Mouse (Mus musculus): Measurements from ENCODE around the gene Lrrc8c. TPM values are rescaled to one million over a fixed set of nuclear protein-coding genes. Genes with fewer than 3 reads are reported as not detected.

Gene Lrrc8c
- polyA plus RNA-seq, 1 experiment from 2014 or later, result 6.9 TPM

- 95% methylated on average over 4 of the region's 4 CpGs for WGBS (ENCODE audit: missing documents)
- Histone ChIP-seq H3K27ac (no peak overlapping the region), H3K36me3 (ENCODE audit: inconsistent target) (no peaks in the 10 kb centered on the region), H3K4me3 (ENCODE audit: inconsistent target) (no peak overlapping the region), H3K79me2 (ENCODE audit: inconsistent target) (no peaks in the 10 kb centered on the region)
Measured at GRCm38 (mm10) chr5:105585929-105586328, 66.7 kb downstream of the Lrrc8c start.

- no peak overlapping the region for H3K4me3 ChIP-seq (ENCODE audit: inconsistent target)
- no peak overlapping the region for H3K27ac ChIP-seq
- H3K36me3 ChIP-seq (ENCODE audit: inconsistent target), result no peaks in the 10 kb centered on the region
- WGBS (ENCODE audit: missing documents), result 34% methylated on average over 5 of the region's 5 CpGs
- no peaks in the 10 kb centered on the region for H3K79me2 ChIP-seq (ENCODE audit: inconsistent target)
Measured at GRCm38 (mm10) chr5:105586655-105587054, 67.5 kb downstream of the Lrrc8c start.

GRCm38 (mm10) chr5:105587471-105587870, 68.3 kb downstream of the Lrrc8c start:
- Histone ChIP-seq H3K4me3 (ENCODE audit: inconsistent target) (no peak overlapping the region), H3K36me3 (ENCODE audit: inconsistent target) (no peaks in the 10 kb centered on the region), H3K27ac (no peak overlapping the region), H3K79me2 (ENCODE audit: inconsistent target) (no peaks in the 10 kb centered on the region)
- WGBS (ENCODE audit: missing documents), result 90% methylated on average over 6 of the region's 6 CpGs

GRCm38 (mm10) chr5:105588683-105589082, 69.5 kb downstream of the Lrrc8c start:
- Histone ChIP-seq H3K4me3 (ENCODE audit: inconsistent target) (no peak overlapping the region), H3K79me2 (ENCODE audit: inconsistent target) (no peaks in the 10 kb centered on the region), H3K36me3 (ENCODE audit: inconsistent target) (no peaks in the 10 kb centered on the region), H3K27ac (no peak overlapping the region)
- WGBS (ENCODE audit: missing documents), result 87% methylated on average over 4 of the region's 4 CpGs

- WGBS (ENCODE audit: missing documents), result 46% methylated on average over 3 of the region's 3 CpGs
- no peaks in the 10 kb centered on the region for H3K36me3 ChIP-seq (ENCODE audit: inconsistent target)
Measured at GRCm38 (mm10) chr5:105589119-105589518, 69.9 kb downstream of the Lrrc8c start.

GRCm38 (mm10) chr5:105592396-105592795, 73.2 kb downstream of the Lrrc8c start:
- 96% methylated on average over 4 of the region's 4 CpGs for WGBS (ENCODE audit: missing documents)
- H3K27ac ChIP-seq, result no peak overlapping the region
- H3K36me3 ChIP-seq (ENCODE audit: inconsistent target), result no peaks in the 10 kb centered on the region

More at GRCm38 (mm10) chr5:105589119-105589518, 69.9 kb downstream of the Lrrc8c start:
- Histone ChIP-seq H3K27ac (no peak overlapping the region), H3K79me2 (ENCODE audit: inconsistent target) (no peaks in the 10 kb centered on the region), H3K4me3 (ENCODE audit: inconsistent target) (no peak overlapping the region)

GRCm38 (mm10) chr5:105593630-105594029, 74.4 kb downstream of the Lrrc8c start:
- 99% methylated on average over 9 of the region's 9 CpGs for WGBS (ENCODE audit: missing documents)
- Histone ChIP-seq H3K36me3 (ENCODE audit: inconsistent target) (no peaks in the 10 kb centered on the region), H3K27ac (no peak overlapping the region), H3K4me3 (ENCODE audit: inconsistent target) (no peak overlapping the region), H3K79me2 (ENCODE audit: inconsistent target) (no peaks in the 10 kb centered on the region)

More at GRCm38 (mm10) chr5:105592396-105592795, 73.2 kb downstream of the Lrrc8c start:
- Histone ChIP-seq H3K79me2 (ENCODE audit: inconsistent target) (no peaks in the 10 kb centered on the region), H3K4me3 (ENCODE audit: inconsistent target) (no peak overlapping the region)

GRCm38 (mm10) chr5:105598866-105599265, 79.7 kb downstream of the Lrrc8c start:
- Histone ChIP-seq H3K79me2 (ENCODE audit: inconsistent target) (no peaks in the 10 kb centered on the region), H3K36me3 (ENCODE audit: inconsistent target) (no peaks in the 10 kb centered on the region), H3K27ac (no peak overlapping the region), H3K4me3 (ENCODE audit: inconsistent target) (no peak overlapping the region)
- 44% methylated on average over 9 of the region's 9 CpGs for WGBS (ENCODE audit: missing documents)

GRCm38 (mm10) chr5:105599315-105599714, 80.1 kb downstream of the Lrrc8c start:
- no peaks in the 10 kb centered on the region for H3K36me3 ChIP-seq (ENCODE audit: inconsistent target)
- no peaks in the 10 kb centered on the region for H3K79me2 ChIP-seq (ENCODE audit: inconsistent target)
- WGBS (ENCODE audit: missing documents), result 71% methylated on average over 4 of the region's 4 CpGs
- no peak overlapping the region for H3K4me3 ChIP-seq (ENCODE audit: inconsistent target)
- no peak overlapping the region for H3K27ac ChIP-seq

- 83% methylated on average over 4 of the region's 5 CpGs for WGBS (ENCODE audit: missing documents)
- no peaks in the 10 kb centered on the region for H3K79me2 ChIP-seq (ENCODE audit: inconsistent target)
- H3K36me3 ChIP-seq (ENCODE audit: inconsistent target), result no peaks in the 10 kb centered on the region
- H3K27ac ChIP-seq, result no peak overlapping the region
- no peak overlapping the region for H3K4me3 ChIP-seq (ENCODE audit: inconsistent target)
Measured at GRCm38 (mm10) chr5:105600998-105601397, 81.8 kb downstream of the Lrrc8c start.

GRCm38 (mm10) chr5:105602585-105602984, 83.4 kb downstream of the Lrrc8c start:
- WGBS (ENCODE audit: missing documents), result 92% methylated on average over 9 of the region's 9 CpGs
- Histone ChIP-seq H3K27ac (no peak overlapping the region), H3K36me3 (ENCODE audit: inconsistent target) (peaks cover 14% of the 10 kb centered on the region; the same call in 1 of the 2 replicates), H3K79me2 (ENCODE audit: inconsistent target) (no peaks in the 10 kb centered on the region), H3K4me3 (ENCODE audit: inconsistent target) (no peak overlapping the region)

- Histone ChIP-seq H3K27ac (no peak overlapping the region), H3K4me3 (ENCODE audit: inconsistent target) (no peak overlapping the region), H3K36me3 (ENCODE audit: inconsistent target) (peaks cover 30% of the 10 kb centered on the region), H3K79me2 (ENCODE audit: inconsistent target) (no peaks in the 10 kb centered on the region)
- WGBS (ENCODE audit: missing documents), result 89% methylated on average over 9 of the region's 9 CpGs
Measured at GRCm38 (mm10) chr5:105605736-105606135, 86.5 kb downstream of the Lrrc8c start.

GRCm38 (mm10) chr5:105609683-105610082, 90.5 kb downstream of the Lrrc8c start:
- 96% methylated on average over 12 of the region's 12 CpGs for WGBS (ENCODE audit: missing documents)
- H3K79me2 ChIP-seq (ENCODE audit: inconsistent target), result no peaks in the 10 kb centered on the region
- H3K36me3 ChIP-seq (ENCODE audit: inconsistent target), result peaks cover 30% of the 10 kb centered on the region
- no peak overlapping the region for H3K27ac ChIP-seq
- no peak overlapping the region for H3K4me3 ChIP-seq (ENCODE audit: inconsistent target)

GRCm38 (mm10) chr5:105613002-105613401, 93.8 kb downstream of the Lrrc8c start:
- Histone ChIP-seq H3K4me3 (ENCODE audit: inconsistent target) (no peak overlapping the region), H3K27ac (no peak overlapping the region), H3K36me3 (ENCODE audit: inconsistent target) (peaks cover 13% of the 10 kb centered on the region), H3K79me2 (ENCODE audit: inconsistent target) (no peaks in the 10 kb centered on the region)
- 74% methylated on average over 9 of the region's 9 CpGs for WGBS (ENCODE audit: missing documents)

- 92% methylated on average over 5 of the region's 5 CpGs for WGBS (ENCODE audit: missing documents)
- Histone ChIP-seq H3K36me3 (ENCODE audit: inconsistent target) (peaks cover 3% of the 10 kb centered on the region; the same call in 1 of the 2 replicates), H3K79me2 (ENCODE audit: inconsistent target) (no peaks in the 10 kb centered on the region), H3K4me3 (ENCODE audit: inconsistent target) (no peak overlapping the region), H3K27ac (no peak overlapping the region)
Measured at GRCm38 (mm10) chr5:105614000-105614399, 94.8 kb downstream of the Lrrc8c start.
